Mouse (Mus musculus) ES-Bruce4 (cell line): Measurements from ENCODE around the gene Lrriq1. TPM values are rescaled to one million over a fixed set of nuclear protein-coding genes. Genes with fewer than 3 reads are reported as not detected.

ENCODE experiments used
- H3K27ac ChIP-seq: 2 replicates; pipeline ENCODE4 v1.5.1; 2012; ENCODE audit warnings: low read length, inconsistent platforms; ENCODE audit not compliant: insufficient read depth
- H3K27me3 ChIP-seq: 2 replicates; pipeline ENCODE4 v1.6.1; 2012; ENCODE audit warnings: mild to moderate bottlenecking, low read length, inconsistent platforms; ENCODE audit not compliant: control insufficient read depth, poor library complexity, insufficient read depth, severe bottlenecking
- H3K36me3 ChIP-seq: 2 replicates; pipeline ENCODE4 v1.6.1; 2012; ENCODE audit warnings: inconsistent platforms, mild to moderate bottlenecking, low read length, moderate library complexity; ENCODE audit not compliant: control insufficient read depth, poor library complexity, insufficient read depth, severe bottlenecking
- H3K4me1 ChIP-seq: one replicate; pipeline ENCODE4 v1.8.1; 2011; ENCODE audit warnings: low read length; ENCODE audit not compliant: control insufficient read depth, insufficient read depth
- H3K4me3 ChIP-seq: 2 replicates; pipeline ENCODE4 v1.5.1; 2011; ENCODE audit warnings: low read depth, mild to moderate bottlenecking, low read length
- H3K9ac ChIP-seq: 2 replicates; pipeline ENCODE4 v1.6.1; 2012; ENCODE audit warnings: low read depth, mild to moderate bottlenecking, inconsistent platforms; ENCODE audit not compliant: poor library complexity, severe bottlenecking
- H3K9me3 ChIP-seq: replicated peaks from 2 replicates; pipeline ENCODE4 v1.6.1; 2012; ENCODE audit warnings: mild to moderate bottlenecking, low read length, inconsistent platforms; ENCODE audit not compliant: control insufficient read depth, poor library complexity, insufficient read depth, severe bottlenecking
- CTCF ChIP-seq: IDR thresholded peaks from one replicate; pipeline ENCODE4 v1.8.1; 2011; ENCODE audit warnings: low read depth, low read length
- EP300 ChIP-seq: IDR thresholded peaks from 2 replicates; pipeline ENCODE4 v1.6.1; 2011; ENCODE audit warnings: low read depth, low read length; ENCODE audit not compliant: insufficient read depth
- POLR2A ChIP-seq: IDR thresholded peaks from one replicate; pipeline ENCODE4 v1.8.1; 2011; ENCODE audit warnings: low read length; ENCODE audit not compliant: insufficient read depth
- polyA plus RNA-seq: library from polyadenylated mRNA; stranded (reverse); fragments of >200 nt; gene quantifications from 2 replicates; pipeline ENCODE4 v1.2.4, GENCODE M21; 2011; ENCODE audit warnings: low read depth; ENCODE audit not compliant: missing spikeins, insufficient read depth, insufficient read length

The Lrriq1 gene
- 0.58 and 1.2 TPM in 2 replicates for polyA plus RNA-seq

DNA sequence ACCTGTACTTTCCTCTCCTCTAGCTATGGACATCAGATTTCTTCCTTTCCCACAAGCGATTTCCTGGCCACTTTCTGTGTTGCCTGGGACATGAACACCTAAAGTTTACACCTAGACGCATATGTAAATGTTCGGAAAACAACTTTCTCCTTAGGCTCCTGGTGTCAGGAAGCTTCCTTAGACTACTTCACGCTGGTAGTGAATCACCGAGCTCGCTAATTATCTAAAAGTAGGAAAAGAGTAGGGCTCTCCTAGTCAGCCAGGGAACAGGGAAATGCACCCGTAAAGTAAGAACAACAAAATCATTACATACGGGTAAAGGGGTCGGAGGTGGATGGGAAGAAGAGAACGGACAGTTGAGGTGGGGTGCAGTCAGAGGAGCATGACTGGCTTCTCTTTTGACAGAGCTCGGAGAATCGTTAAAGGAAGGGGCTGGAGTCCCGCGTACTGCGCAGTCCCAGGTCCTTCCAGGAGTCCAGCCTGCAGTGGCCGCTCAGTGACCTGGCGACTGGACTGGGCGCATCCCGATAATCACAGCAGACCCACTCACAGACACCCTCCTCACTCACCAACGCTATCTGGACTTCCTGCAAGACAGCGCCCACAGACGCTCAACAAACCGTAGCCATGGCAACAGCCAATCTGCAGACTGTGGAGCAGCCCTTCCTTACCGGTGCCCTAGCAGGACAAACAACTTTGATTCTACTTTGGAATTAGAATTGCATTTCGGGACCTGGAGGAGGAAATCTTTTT is at the start of gene Lrriq1:
TSS of gene Lrriq1 (minus strand) at position 616 of the 753 bp plus-strand sequence.
- no peak within 1 kb of the TSS for H3K27ac ChIP-seq
- no peaks in the 10 kb centered on the region for H3K4me1 ChIP-seq
- TF ChIP-seq CTCF (no peak), POLR2A (no peak), EP300 (no peak)

DNA sequence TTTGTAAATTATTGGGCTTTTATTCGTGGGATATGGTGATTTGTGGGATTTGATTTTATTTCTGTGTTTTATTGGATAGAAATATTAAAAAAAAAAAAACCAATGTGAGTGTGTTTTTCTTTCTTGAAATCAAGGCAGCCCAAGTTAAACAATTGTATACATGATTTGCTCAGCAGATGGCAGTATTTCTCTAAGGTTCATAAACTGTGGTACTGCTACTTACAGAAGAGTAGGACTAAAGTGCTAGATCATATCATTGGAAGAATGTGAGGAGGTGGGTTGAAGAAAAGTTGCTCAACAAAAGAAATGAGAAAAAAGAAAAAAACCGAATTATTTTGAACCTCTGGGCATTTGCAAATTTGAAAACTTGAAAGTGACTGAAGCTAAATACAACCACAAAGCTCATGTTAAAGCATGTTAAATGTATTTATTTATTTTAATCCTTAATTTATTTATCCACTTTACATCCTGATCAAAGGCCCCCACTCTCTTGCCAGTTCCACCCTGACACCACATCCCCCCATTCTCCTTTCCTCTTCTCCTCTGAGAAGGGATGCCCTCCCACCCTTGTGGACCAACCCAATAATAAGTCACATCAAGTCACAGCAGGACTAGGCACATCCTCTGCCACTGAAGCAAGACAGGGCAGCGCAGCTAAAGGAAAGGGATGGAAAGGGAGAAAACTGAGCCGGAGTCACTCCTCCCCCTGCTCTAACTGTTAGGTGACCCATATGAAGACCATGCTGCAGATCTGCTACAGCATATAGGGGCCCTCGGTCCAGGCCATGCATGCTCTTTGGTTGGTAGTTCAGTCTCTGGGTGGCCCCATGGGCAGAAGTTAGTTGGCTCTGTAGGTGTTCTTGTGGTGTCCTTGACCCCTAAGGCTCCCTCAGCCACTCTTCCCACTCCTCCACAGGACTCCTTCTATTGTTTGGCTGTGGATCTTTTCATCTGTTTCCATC is 18.0 kb upstream of the Lrriq1 start:
- Histone ChIP-seq H3K27ac (no peak overlapping the region), H3K9ac (no peak overlapping the region), H3K9me3 (no peaks in the 10 kb centered on the region), H3K27me3 (no peaks in the 10 kb centered on the region), H3K36me3 (no peaks in the 10 kb centered on the region), H3K4me3 (no peak overlapping the region), H3K4me1 (no peaks in the 10 kb centered on the region)
- TF ChIP-seq CTCF (no peak), EP300 (no peak), POLR2A (no peak)

More for the DNA sequence above, at the start of gene Lrriq1:
- Histone ChIP-seq H3K9ac (no peak within 1 kb of the TSS), H3K36me3 (no peaks in the 10 kb centered on the region), H3K27me3 (no peaks in the 10 kb centered on the region), H3K9me3 (no peaks in the 10 kb centered on the region), H3K4me3 (peak within 1 kb of the TSS; percentile 52)

DNA sequence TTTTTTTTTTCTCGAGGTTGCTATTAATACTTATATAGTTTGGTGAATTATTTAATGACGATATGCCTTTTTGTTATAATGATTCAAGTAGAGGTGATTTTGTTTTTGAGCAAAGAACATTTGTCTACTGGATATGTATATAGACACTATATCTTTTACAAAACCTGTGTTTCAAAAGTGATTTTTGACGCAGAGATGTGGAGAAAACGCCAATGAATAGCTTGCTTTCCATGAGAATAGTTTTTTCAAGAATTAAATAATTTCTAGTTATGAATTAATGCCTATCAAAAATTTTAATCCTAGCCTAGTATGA is 294 bp upstream of the Lrriq1 start:
- TF ChIP-seq CTCF (no peak), EP300 (no peak), POLR2A (no peak)
- Histone ChIP-seq H3K36me3 (no peaks in the 10 kb centered on the region), H3K9ac (no peak overlapping the region), H3K4me3 (no peak overlapping the region), H3K9me3 (no peaks in the 10 kb centered on the region), H3K27me3 (no peaks in the 10 kb centered on the region), H3K27ac (no peak overlapping the region), H3K4me1 (no peaks in the 10 kb centered on the region)

DNA sequence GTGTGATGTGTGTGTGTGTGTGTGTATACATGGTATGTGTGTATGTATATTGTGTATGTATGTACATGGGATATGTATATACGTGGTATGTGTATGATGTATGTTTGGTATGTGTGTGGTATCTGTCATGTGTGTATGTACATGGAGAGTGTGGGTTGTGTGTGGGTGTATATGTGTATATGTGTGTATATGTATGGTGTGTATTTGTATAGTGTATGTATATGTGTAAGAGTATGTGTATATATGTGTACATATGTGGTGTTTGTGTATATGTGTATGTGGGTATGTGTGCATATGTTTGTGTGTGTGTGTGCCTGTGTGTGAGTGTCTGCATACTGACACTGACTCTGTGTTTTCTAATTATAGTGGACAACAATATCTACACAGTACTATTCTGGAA is 9.5 kb downstream of the Lrriq1 start:
- no peak overlapping the region for H3K4me3 ChIP-seq
- H3K4me1 ChIP-seq = no peaks in the 10 kb centered on the region
- TF ChIP-seq POLR2A = no peak
- no peak for TF ChIP-seq CTCF
- TF ChIP-seq EP300 = no peak
- no peaks in the 10 kb centered on the region for H3K27me3 ChIP-seq
- H3K9ac ChIP-seq = no peak overlapping the region
- no peak overlapping the region for H3K27ac ChIP-seq
- no peaks in the 10 kb centered on the region for H3K36me3 ChIP-seq
- H3K9me3 ChIP-seq = no peaks in the 10 kb centered on the region

DNA sequence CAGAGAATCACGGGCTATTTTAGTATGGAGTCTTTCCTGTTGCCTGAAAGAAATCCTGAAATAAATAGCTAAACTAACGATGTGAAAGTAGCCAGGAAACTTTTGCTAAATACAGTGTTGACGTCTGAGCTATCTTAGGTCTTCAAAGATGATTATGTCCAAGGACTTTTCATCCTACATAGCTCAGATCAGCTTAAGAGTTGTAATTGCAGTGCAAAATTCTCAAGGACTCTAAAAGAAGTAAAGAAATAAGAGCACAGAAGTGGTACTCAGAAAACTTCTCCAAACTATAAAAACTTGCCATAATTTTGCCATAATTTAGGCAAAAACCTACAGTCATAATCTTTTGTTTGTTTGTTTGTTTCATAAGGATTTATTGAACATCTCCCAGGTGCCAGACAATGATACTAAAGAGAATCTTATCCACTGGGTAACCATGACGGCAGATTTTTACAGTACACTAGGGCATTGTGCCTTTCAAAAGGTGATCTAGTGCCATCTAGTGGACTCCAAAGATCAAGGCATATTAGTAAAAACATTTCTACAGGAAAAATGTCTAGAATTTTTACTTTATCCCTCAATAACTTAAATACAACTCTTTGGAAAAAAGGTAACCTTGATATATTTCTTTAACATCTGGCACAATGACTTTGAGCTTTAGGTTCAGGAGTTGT is 41.3 kb downstream of the Lrriq1 start:
- no peak overlapping the region for H3K4me3 ChIP-seq
- H3K27ac ChIP-seq = no peak overlapping the region
- no peak overlapping the region for H3K9ac ChIP-seq
- TF ChIP-seq CTCF = no peak
- no peak for TF ChIP-seq EP300
- H3K27me3 ChIP-seq = no peaks in the 10 kb centered on the region
- H3K9me3 ChIP-seq = no peaks in the 10 kb centered on the region
- no peaks in the 10 kb centered on the region for H3K4me1 ChIP-seq
- no peaks in the 10 kb centered on the region for H3K36me3 ChIP-seq
